Mouse (Mus musculus) testis, adult 2 months (tissue): ENCODE results near the gene Rrp1b.

Experiments
- CTCF ChIP-seq: fragments of 200-500 bp; IDR thresholded peaks from 2 replicates; pipeline ENCODE4 v1.5.1; 2012; ENCODE audit warnings: low read depth, mild to moderate bottlenecking, inconsistent platforms, low read length, moderate library complexity; ENCODE audit not compliant: control insufficient read depth, insufficient read depth, insufficient replicate concordance
- POLR2A ChIP-seq: fragments of 200-500 bp; IDR thresholded peaks from 2 replicates; pipeline ENCODE4 v1.6.1; 2012; ENCODE audit warnings: low read depth, mild to moderate bottlenecking, inconsistent platforms, low read length, moderate library complexity; ENCODE audit not compliant: control insufficient read depth

DNA sequence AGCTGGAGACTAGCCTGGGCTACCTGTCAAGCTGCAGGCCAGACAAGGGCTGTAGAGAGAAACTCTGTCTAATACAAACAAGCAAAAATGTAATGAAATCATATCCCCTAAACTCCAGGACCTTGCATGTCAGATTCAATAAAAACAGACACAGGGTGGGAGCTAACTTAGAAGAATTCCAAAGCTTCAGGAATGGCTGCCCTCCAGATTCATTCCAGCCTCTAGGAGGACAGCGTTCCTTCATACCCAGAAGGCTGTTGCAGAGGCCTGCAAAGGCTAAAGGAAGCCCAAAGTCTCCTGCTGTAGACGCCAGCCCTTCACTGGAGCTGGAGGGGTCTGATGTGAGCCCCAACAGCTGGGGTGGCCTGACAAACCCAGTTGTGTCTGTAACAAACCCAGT lies 70.5 kb downstream of the Rrp1b start:
- no peak for TF ChIP-seq CTCF
- no peak for TF ChIP-seq POLR2A
